Mouse (Mus musculus): ENCODE measurements at regions not wholly inside any gene's neighbourhood (a gene's known extent, or its start where the extent isn't known, plus 50 kb on each side); places are given as distances from the start of the nearest gene placed in this dataset.

- H3K4me3 ChIP-seq (replicated peaks; ENCODE audit: insufficient read depth, low read depth, low read length) = no peak overlapping the region
- H3K27ac ChIP-seq (ENCODE audit: insufficient read depth, low read length) = no peak overlapping the region
- TF ChIP-seq POLR2A (IDR thresholded peaks at IDR 0.05; ENCODE audit: borderline replicate concordance, insufficient read depth, low read length) = no peak
- no peak for TF ChIP-seq CTCF (IDR thresholded peaks at IDR 0.05; ENCODE audit: borderline replicate concordance, insufficient read depth, low read depth, low read length)
- no peak for DNase-seq
- 88% methylated on average over 1 of the region's 1 CpGs for WGBS
- no peaks in the 10 kb centered on the region for H3K4me1 ChIP-seq (ENCODE audit: control insufficient read depth, insufficient read depth, low read length)
- H3K27me3 ChIP-seq (ENCODE audit: control insufficient read depth, insufficient read depth, low read length) = no peaks in the 10 kb centered on the region
These were observed 186.1 kb upstream of the Cd180 start for GRCm38 (mm10) chr13:102507226-102507625.

GRCm38 (mm10) chr13:102507916-102508315, 185.4 kb upstream of the Cd180 start:
- Histone ChIP-seq H3K27me3 (ENCODE audit: control insufficient read depth, insufficient read depth, low read length) (no peaks in the 10 kb centered on the region), H3K27ac (ENCODE audit: insufficient read depth, low read length) (no peak overlapping the region), H3K4me1 (ENCODE audit: control insufficient read depth, insufficient read depth, low read length) (no peaks in the 10 kb centered on the region), H3K4me3 (replicated peaks; ENCODE audit: insufficient read depth, low read depth, low read length) (no peak overlapping the region)
- DNase-seq = no peak
- TF ChIP-seq CTCF (IDR thresholded peaks at IDR 0.05; ENCODE audit: borderline replicate concordance, insufficient read depth, low read depth, low read length) = no peak
- no peak for TF ChIP-seq POLR2A (IDR thresholded peaks at IDR 0.05; ENCODE audit: borderline replicate concordance, insufficient read depth, low read length)

GRCm38 (mm10) chr13:102510733-102511279, 182.6 kb upstream of the Cd180 start:
- Histone ChIP-seq H3K4me3 (replicated peaks; ENCODE audit: insufficient read depth, low read depth, low read length) (no peak overlapping the region), H3K27ac (ENCODE audit: insufficient read depth, low read length) (no peak overlapping the region), H3K27me3 (ENCODE audit: control insufficient read depth, insufficient read depth, low read length) (no peaks in the 10 kb centered on the region), H3K4me1 (ENCODE audit: control insufficient read depth, insufficient read depth, low read length) (no peaks in the 10 kb centered on the region)
- 89% methylated on average over 1 of the region's 1 CpGs for WGBS
- TF ChIP-seq POLR2A (IDR thresholded peaks at IDR 0.05; ENCODE audit: borderline replicate concordance, insufficient read depth, low read length) = no peak
- no peak for DNase-seq

GRCm38 (mm10) chr13:102518169-102518882, 175.0 kb upstream of the Cd180 start:
- DNase-seq = no peak
- TF ChIP-seq CTCF (IDR thresholded peaks at IDR 0.05; ENCODE audit: borderline replicate concordance, insufficient read depth, low read depth, low read length) = no peak
- no peak for TF ChIP-seq POLR2A (IDR thresholded peaks at IDR 0.05; ENCODE audit: borderline replicate concordance, insufficient read depth, low read length)

GRCm38 (mm10) chr13:102521427-102521826, 171.9 kb upstream of the Cd180 start:
- no peaks in the 10 kb centered on the region for H3K27me3 ChIP-seq (ENCODE audit: control insufficient read depth, insufficient read depth, low read length)
- DNase-seq = no peak
- TF ChIP-seq CTCF (IDR thresholded peaks at IDR 0.05; ENCODE audit: borderline replicate concordance, insufficient read depth, low read depth, low read length) (no peak), POLR2A (IDR thresholded peaks at IDR 0.05; ENCODE audit: borderline replicate concordance, insufficient read depth, low read length) (no peak)
- H3K27ac ChIP-seq (ENCODE audit: insufficient read depth, low read length) = no peak overlapping the region
- no peaks in the 10 kb centered on the region for H3K4me1 ChIP-seq (ENCODE audit: control insufficient read depth, insufficient read depth, low read length)
- no peak overlapping the region for H3K4me3 ChIP-seq (replicated peaks; ENCODE audit: insufficient read depth, low read depth, low read length)
- WGBS = 60% methylated on average over 1 of the region's 1 CpGs

More at GRCm38 (mm10) chr13:102518169-102518882, 175.0 kb upstream of the Cd180 start:
- 25% methylated on average over 5 of the region's 5 CpGs for WGBS
- Histone ChIP-seq H3K27ac (ENCODE audit: insufficient read depth, low read length) (no peak overlapping the region), H3K4me3 (replicated peaks; ENCODE audit: insufficient read depth, low read depth, low read length) (no peak overlapping the region), H3K4me1 (ENCODE audit: control insufficient read depth, insufficient read depth, low read length) (no peaks in the 10 kb centered on the region), H3K27me3 (ENCODE audit: control insufficient read depth, insufficient read depth, low read length) (no peaks in the 10 kb centered on the region)

GRCm38 (mm10) chr13:102522080-102522479, 171.3 kb upstream of the Cd180 start:
- Histone ChIP-seq H3K27ac (ENCODE audit: insufficient read depth, low read length) (no peak overlapping the region), H3K4me3 (replicated peaks; ENCODE audit: insufficient read depth, low read depth, low read length) (no peak overlapping the region), H3K27me3 (ENCODE audit: control insufficient read depth, insufficient read depth, low read length) (no peaks in the 10 kb centered on the region), H3K4me1 (ENCODE audit: control insufficient read depth, insufficient read depth, low read length) (no peaks in the 10 kb centered on the region)
- DNase-seq = no peak
- 90% methylated on average over 1 of the region's 1 CpGs for WGBS
- TF ChIP-seq POLR2A (IDR thresholded peaks at IDR 0.05; ENCODE audit: borderline replicate concordance, insufficient read depth, low read length) (no peak), CTCF (IDR thresholded peaks at IDR 0.05; ENCODE audit: borderline replicate concordance, insufficient read depth, low read depth, low read length) (no peak)

- H3K4me3 ChIP-seq (replicated peaks; ENCODE audit: insufficient read depth, low read depth, low read length) = no peak overlapping the region
- TF ChIP-seq CTCF (IDR thresholded peaks at IDR 0.05; ENCODE audit: borderline replicate concordance, insufficient read depth, low read depth, low read length) (no peak), POLR2A (IDR thresholded peaks at IDR 0.05; ENCODE audit: borderline replicate concordance, insufficient read depth, low read length) (no peak)
- DNase-seq = no peak
- H3K27ac ChIP-seq (ENCODE audit: insufficient read depth, low read length) = no peak overlapping the region
- H3K27me3 ChIP-seq (ENCODE audit: control insufficient read depth, insufficient read depth, low read length) = no peaks in the 10 kb centered on the region
- WGBS = 58% methylated on average over 11 of the region's 11 CpGs
- no peaks in the 10 kb centered on the region for H3K4me1 ChIP-seq (ENCODE audit: control insufficient read depth, insufficient read depth, low read length)
These were observed 166.7 kb upstream of the Cd180 start for GRCm38 (mm10) chr13:102526621-102527140.

GRCm38 (mm10) chr13:102533784-102534183, 159.6 kb upstream of the Cd180 start:
- no peaks in the 10 kb centered on the region for H3K4me1 ChIP-seq (ENCODE audit: control insufficient read depth, insufficient read depth, low read length)
- H3K27me3 ChIP-seq (ENCODE audit: control insufficient read depth, insufficient read depth, low read length) = no peaks in the 10 kb centered on the region
- H3K27ac ChIP-seq (ENCODE audit: insufficient read depth, low read length) = no peak overlapping the region
- no peak overlapping the region for H3K4me3 ChIP-seq (replicated peaks; ENCODE audit: insufficient read depth, low read depth, low read length)
- peak in 1 of 2 experiments; percentile 10 for DNase-seq
- WGBS = 6% methylated on average over 4 of the region's 4 CpGs
- TF ChIP-seq POLR2A (IDR thresholded peaks at IDR 0.05; ENCODE audit: borderline replicate concordance, insufficient read depth, low read length) (no peak), CTCF (IDR thresholded peaks at IDR 0.05; ENCODE audit: borderline replicate concordance, insufficient read depth, low read depth, low read length) (no peak)

Measured in cerebellum, adult 2 months (tissue).